Mouse (Mus musculus): Measurements from ENCODE around the gene Pomgnt2.

DNA sequence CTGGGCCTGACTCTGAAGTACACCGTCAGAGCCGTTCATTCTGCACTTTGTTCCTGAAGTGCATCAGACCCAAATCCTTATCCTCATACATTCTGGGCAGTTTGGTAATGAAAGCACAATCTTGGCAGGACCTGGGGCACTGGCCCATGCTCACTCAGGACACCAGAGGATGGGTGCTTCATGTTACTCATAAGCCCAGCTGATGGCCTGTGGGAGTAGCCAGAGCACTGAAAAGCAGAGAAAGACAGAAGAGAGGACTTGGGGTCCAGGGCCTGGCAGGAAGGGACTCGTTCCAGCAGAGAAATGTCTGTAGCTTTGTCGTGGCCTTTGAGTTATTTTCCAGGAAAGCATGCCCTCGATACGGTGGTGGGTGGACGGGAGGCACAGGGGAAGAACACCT, 32.9 kb upstream of the Pomgnt2 start:
- no peak for TF ChIP-seq CTCF (IDR thresholded peaks at IDR 0.05; ENCODE audit: borderline replicate concordance, insufficient read depth, low read length)
- TF ChIP-seq POLR2A (IDR thresholded peaks at IDR 0.05; ENCODE audit: low read depth, low read length) = no peak
